Mouse (Mus musculus): ENCODE results near the gene Sync.

GRCm38 (mm10) chr4:129303816-129304215 is 16.4 kb downstream of the Sync start:
- TF ChIP-seq POLR2A (IDR thresholded peaks at IDR 0.05; ENCODE audit: insufficient read depth, low read length), result no peak
- no peak for TF ChIP-seq CTCF (IDR thresholded peaks at IDR 0.05; ENCODE audit: low read depth, low read length)
- TF ChIP-seq EP300 (IDR thresholded peaks at IDR 0.05; ENCODE audit: insufficient read depth, low read depth, low read length), result no peak
